Mouse (Mus musculus): ENCODE results near the gene Tmem52. TPM values are rescaled to one million over a fixed set of nuclear protein-coding genes. Genes with fewer than 3 reads are reported as not detected.

Tmem52 gene
- polyA plus RNA-seq, 1 experiment, result 0.76 TPM

DNA sequence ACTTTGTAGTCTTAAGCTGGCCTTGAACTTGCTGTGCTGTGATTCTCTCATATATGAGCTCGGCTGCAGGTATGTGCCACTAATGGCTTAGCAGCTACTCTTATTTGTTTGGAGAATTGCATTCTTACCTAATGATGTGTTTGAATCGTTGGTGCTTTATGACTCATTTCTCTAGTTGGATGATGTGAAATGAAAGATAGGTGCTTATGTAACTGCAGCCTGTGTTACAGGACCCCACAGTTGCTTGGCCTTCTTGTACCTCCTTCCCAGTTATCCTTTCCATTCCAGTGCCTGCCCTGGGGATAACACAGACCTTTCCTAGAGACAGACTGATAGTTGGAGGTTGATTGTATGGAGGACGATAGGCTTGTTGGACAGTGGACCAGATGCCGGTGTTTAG lies 39.7 kb downstream of the Tmem52 start:
- Histone ChIP-seq H3K36me3 (ENCODE audit: control insufficient read depth, insufficient read depth, low read length, poor library complexity, severe bottlenecking) (no peaks in the 10 kb centered on the region), H3K4me3 (ENCODE audit: low read depth, low read length) (no peak overlapping the region), H3K4me1 (ENCODE audit: control insufficient read depth, insufficient read depth, low read length) (peaks cover 2% of the 10 kb centered on the region), H3K27ac (ENCODE audit: insufficient read depth, low read length) (no peak overlapping the region), H3K9me3 (replicated peaks; ENCODE audit: control insufficient read depth, insufficient read depth, low read length, poor library complexity, severe bottlenecking) (no peaks in the 10 kb centered on the region), H3K9ac (ENCODE audit: low read depth, poor library complexity, severe bottlenecking) (no peak overlapping the region), H3K27me3 (ENCODE audit: control insufficient read depth, insufficient read depth, low read length, poor library complexity, severe bottlenecking) (no peaks in the 10 kb centered on the region)
- TF ChIP-seq CTCF (IDR thresholded peaks at IDR 0.05; ENCODE audit: low read depth, low read length), result no peak
- TF ChIP-seq EP300 (IDR thresholded peaks at IDR 0.05; ENCODE audit: insufficient read depth, low read depth, low read length), result no peak
- no peak for TF ChIP-seq POLR2A (IDR thresholded peaks at IDR 0.05; ENCODE audit: insufficient read depth, low read length)

DNA sequence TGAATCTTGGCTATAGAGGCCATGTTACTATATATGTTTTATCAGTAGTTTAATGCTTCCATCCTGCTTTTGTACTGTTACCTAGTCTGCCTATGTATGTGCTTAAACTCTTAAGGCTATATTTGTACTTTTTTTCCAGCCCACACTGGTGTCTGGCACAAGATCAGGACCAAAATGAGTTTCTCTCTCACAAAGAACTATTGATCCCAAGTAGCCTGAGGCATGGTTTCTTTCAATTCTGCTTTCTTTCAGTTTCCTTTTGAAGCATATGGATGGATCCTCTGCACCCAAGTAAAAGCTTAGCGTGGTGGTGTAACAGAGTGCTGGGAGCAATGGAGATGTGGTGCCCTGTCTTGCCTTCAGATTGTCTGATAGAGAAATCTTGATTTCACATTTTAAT lies 42.1 kb downstream of the Tmem52 start:
- Histone ChIP-seq H3K36me3 (ENCODE audit: control insufficient read depth, insufficient read depth, low read length, poor library complexity, severe bottlenecking) (no peaks in the 10 kb centered on the region; the same call in 1 of the 2 replicates), H3K9me3 (replicated peaks; ENCODE audit: control insufficient read depth, insufficient read depth, low read length, poor library complexity, severe bottlenecking) (no peaks in the 10 kb centered on the region), H3K9ac (ENCODE audit: low read depth, poor library complexity, severe bottlenecking) (no peak overlapping the region), H3K4me3 (ENCODE audit: low read depth, low read length) (no peak overlapping the region), H3K27ac (ENCODE audit: insufficient read depth, low read length) (no peak overlapping the region), H3K4me1 (ENCODE audit: control insufficient read depth, insufficient read depth, low read length) (peaks cover under 1% of the 10 kb centered on the region), H3K27me3 (ENCODE audit: control insufficient read depth, insufficient read depth, low read length, poor library complexity, severe bottlenecking) (no peaks in the 10 kb centered on the region)
- TF ChIP-seq EP300 (IDR thresholded peaks at IDR 0.05; ENCODE audit: insufficient read depth, low read depth, low read length), result no peak
- no peak for TF ChIP-seq CTCF (IDR thresholded peaks at IDR 0.05; ENCODE audit: low read depth, low read length)
- no peak for TF ChIP-seq POLR2A (IDR thresholded peaks at IDR 0.05; ENCODE audit: insufficient read depth, low read length)

DNA sequence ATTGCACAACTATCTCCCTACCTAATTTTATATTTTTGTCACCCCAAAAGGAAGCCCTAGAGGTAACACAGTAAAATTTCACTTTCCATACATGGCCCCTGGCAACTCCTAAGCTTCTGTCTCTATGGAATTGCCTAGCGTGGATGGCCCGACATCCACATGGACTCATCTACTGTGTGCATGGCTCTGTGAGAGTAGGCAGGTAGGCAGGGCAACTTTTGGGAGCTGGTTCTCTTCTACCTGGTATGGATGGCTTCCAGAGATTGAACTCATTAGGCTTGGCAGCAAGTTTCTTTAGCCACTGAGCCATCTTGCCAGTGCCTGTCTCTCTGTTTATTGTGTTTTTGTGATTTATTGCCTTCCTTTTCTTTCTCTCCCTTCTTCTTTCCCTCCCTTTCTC lies 45.9 kb downstream of the Tmem52 start:
- no peaks in the 10 kb centered on the region for H3K9me3 ChIP-seq (replicated peaks; ENCODE audit: control insufficient read depth, insufficient read depth, low read length, poor library complexity, severe bottlenecking)
- no peak overlapping the region for H3K27ac ChIP-seq (ENCODE audit: insufficient read depth, low read length)
- TF ChIP-seq CTCF (IDR thresholded peaks at IDR 0.05; ENCODE audit: low read depth, low read length) (no peak), EP300 (IDR thresholded peaks at IDR 0.05; ENCODE audit: insufficient read depth, low read depth, low read length) (no peak), POLR2A (IDR thresholded peaks at IDR 0.05; ENCODE audit: insufficient read depth, low read length) (no peak)
- H3K27me3 ChIP-seq (ENCODE audit: control insufficient read depth, insufficient read depth, low read length, poor library complexity, severe bottlenecking), result no peaks in the 10 kb centered on the region
- H3K36me3 ChIP-seq (ENCODE audit: control insufficient read depth, insufficient read depth, low read length, poor library complexity, severe bottlenecking), result no peaks in the 10 kb centered on the region; the same call in 1 of the 2 replicates
- H3K4me3 ChIP-seq (ENCODE audit: low read depth, low read length), result no peak overlapping the region
- no peaks in the 10 kb centered on the region for H3K4me1 ChIP-seq (ENCODE audit: control insufficient read depth, insufficient read depth, low read length)
- H3K9ac ChIP-seq (ENCODE audit: low read depth, poor library complexity, severe bottlenecking), result no peak overlapping the region

GRCm38 (mm10) chr4:155517948-155518517 lies 49.1 kb downstream of the Tmem52 start:
- Histone ChIP-seq H3K36me3 (ENCODE audit: control insufficient read depth, insufficient read depth, low read length, poor library complexity, severe bottlenecking) (no peaks in the 10 kb centered on the region; the same call in 1 of the 2 replicates), H3K4me1 (ENCODE audit: control insufficient read depth, insufficient read depth, low read length) (no peaks in the 10 kb centered on the region), H3K9ac (ENCODE audit: low read depth, poor library complexity, severe bottlenecking) (no peak overlapping the region), H3K4me3 (ENCODE audit: low read depth, low read length) (no peak overlapping the region), H3K27me3 (ENCODE audit: control insufficient read depth, insufficient read depth, low read length, poor library complexity, severe bottlenecking) (no peaks in the 10 kb centered on the region), H3K27ac (ENCODE audit: insufficient read depth, low read length) (no peak overlapping the region), H3K9me3 (replicated peaks; ENCODE audit: control insufficient read depth, insufficient read depth, low read length, poor library complexity, severe bottlenecking) (no peaks in the 10 kb centered on the region)
- TF ChIP-seq EP300 (IDR thresholded peaks at IDR 0.05; ENCODE audit: insufficient read depth, low read depth, low read length) (no peak), POLR2A (IDR thresholded peaks at IDR 0.05; ENCODE audit: insufficient read depth, low read length) (no peak), CTCF (IDR thresholded peaks at IDR 0.05; ENCODE audit: low read depth, low read length) (peak; percentile 1)

Other genes with a start within 250 kb of the Tmem52 start
- gene Ski, start 246.5 kb upstream of the Tmem52 start, polyA plus RNA-seq (2011; ENCODE audit: insufficient read depth, insufficient read length, low read depth, missing spikeins), result 63.5 and 67.2 TPM in 2 replicates
- gene Faap20, start 219.3 kb upstream of the Tmem52 start, polyA plus RNA-seq (2011; ENCODE audit: insufficient read depth, insufficient read length, low read depth, missing spikeins), result 22.9 and 25.2 TPM in 2 replicates
- gene Prkcz, start 107.8 kb upstream of the Tmem52 start, polyA plus RNA-seq (2011; ENCODE audit: insufficient read depth, insufficient read length, low read depth, missing spikeins), result 33.3 and 36.6 TPM in 2 replicates
- gene Gabrd, start 71.0 kb upstream of the Tmem52 start, polyA plus RNA-seq (2011; ENCODE audit: insufficient read depth, insufficient read length, low read depth, missing spikeins), result not detected in 2 replicates
- gene Cfap74, start 59.9 kb upstream of the Tmem52 start, polyA plus RNA-seq (2011; ENCODE audit: insufficient read depth, insufficient read length, low read depth, missing spikeins), result 3.3 and 3.7 TPM in 2 replicates
- 534 and 541 TPM in 2 replicates for gene Gnb1, start 22.2 kb downstream of the Tmem52 start, polyA plus RNA-seq (2011; ENCODE audit: insufficient read depth, insufficient read length, low read depth, missing spikeins)
- gene Nadk, start 93.3 kb downstream of the Tmem52 start, polyA plus RNA-seq (2011; ENCODE audit: insufficient read depth, insufficient read length, low read depth, missing spikeins), result 108 and 116 TPM in 2 replicates
- 19.4 and 20.2 TPM in 2 replicates for gene Slc35e2, start 132.3 kb downstream of the Tmem52 start, polyA plus RNA-seq (2011; ENCODE audit: insufficient read depth, insufficient read length, low read depth, missing spikeins)
- 105 and 113 TPM in 2 replicates for gene Cdk11b, start 155.7 kb downstream of the Tmem52 start, polyA plus RNA-seq (2011; ENCODE audit: insufficient read depth, insufficient read length, low read depth, missing spikeins)
- gene Gm10563, start 176.3 kb downstream of the Tmem52 start, polyA plus RNA-seq (2011; ENCODE audit: insufficient read depth, insufficient read length, low read depth, missing spikeins), result not detected in 2 replicates
- gene Mmp23, start 184.3 kb downstream of the Tmem52 start, polyA plus RNA-seq (2011; ENCODE audit: insufficient read depth, insufficient read length, low read depth, missing spikeins), result 11.7 and 13.6 TPM in 2 replicates
- 13.4 and 18.4 TPM in 2 replicates for gene Mib2, start 200.1 kb downstream of the Tmem52 start, polyA plus RNA-seq (2011; ENCODE audit: insufficient read depth, insufficient read length, low read depth, missing spikeins)
- gene Fndc10, start 225.2 kb downstream of the Tmem52 start, polyA plus RNA-seq (2011; ENCODE audit: insufficient read depth, insufficient read length, low read depth, missing spikeins), result 11.9 and 15.0 TPM in 2 replicates
- gene Ssu72, start 235.7 kb downstream of the Tmem52 start, polyA plus RNA-seq (2011; ENCODE audit: insufficient read depth, insufficient read length, low read depth, missing spikeins), result 144 and 151 TPM in 2 replicates